Mouse (Mus musculus) MEL (cell line): Measurements from ENCODE around the gene Lrrfip2.

Source experiments
- BHLHE40 ChIP-seq: IDR thresholded peaks from 2 replicates; pipeline ENCODE4 v1.6.1; 2012; ENCODE audit warnings: low read depth, mild to moderate bottlenecking, inconsistent platforms, low read length, improper control_type of control experiment, borderline replicate concordance
- CTCF ChIP-seq, 3 experiments: IDR thresholded peaks in 2 of 3; conservative IDR thresholded peaks in 1 of 3; 2 replicates each; pipeline ENCODE4 v1.5.1; 2011 to 2012; ENCODE audit warnings: low read length in 3 of 3, low read depth in 2 of 3, mild to moderate bottlenecking in 2 of 3, improper control_type of control experiment in 1 of 3, inconsistent platforms in 1 of 3, mixed read lengths in 1 of 3, moderate library complexity in 1 of 3; ENCODE audit not compliant: control insufficient read depth in 1 of 3, insufficient read depth in 1 of 3, poor library complexity in 1 of 3, severe bottlenecking in 1 of 3
- EP300 ChIP-seq, 2 experiments: IDR thresholded peaks; 2 replicates each; pipeline ENCODE4 v1.6.1; 2011; ENCODE audit warnings: improper control_type of control experiment in 2 of 2, low read length in 2 of 2, low read depth in 1 of 2, mild to moderate bottlenecking in 1 of 2
- MAX ChIP-seq: IDR thresholded peaks from 2 replicates; pipeline ENCODE4 v1.6.1; 2011; ENCODE audit warnings: low read length, improper control_type of control experiment
- POLR2A ChIP-seq, 2 experiments: IDR thresholded peaks; 2 replicates each; pipeline ENCODE4 v1.6.1; 2011 to 2012; ENCODE audit warnings: low read length in 2 of 2, mild to moderate bottlenecking in 2 of 2, control low read depth in 1 of 2, improper control_type of control experiment in 1 of 2, low read depth in 1 of 2, moderate library complexity in 1 of 2; ENCODE audit not compliant: control insufficient read depth in 1 of 2, insufficient read depth in 1 of 2, poor library complexity in 1 of 2

DNA sequence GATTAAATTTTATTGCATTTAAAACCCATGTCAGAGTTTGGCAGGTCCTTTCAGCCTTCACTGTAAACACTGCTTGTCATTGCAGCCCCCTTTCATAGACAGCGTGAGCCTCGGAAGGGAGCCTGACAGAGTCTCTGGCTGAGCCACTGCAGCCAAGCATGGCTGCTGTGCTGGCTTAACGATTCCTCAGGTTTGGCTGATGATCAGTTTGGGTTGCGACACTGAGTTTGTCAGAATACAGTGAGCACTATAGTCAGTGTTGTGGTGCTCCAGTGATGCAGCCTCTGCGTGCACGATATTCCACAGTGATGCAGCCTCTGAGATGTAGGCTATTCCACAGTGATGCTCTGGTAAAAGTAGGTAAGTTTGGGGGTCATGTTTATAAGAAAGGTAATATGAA lies 69.5 kb downstream of the Lrrfip2 start:
- no peak for TF ChIP-seq CTCF (IDR thresholded peaks at IDR 0.05 in 2 of 3, conservative IDR thresholded peaks at IDR 0.05 in 1 of 3; ENCODE audit: control insufficient read depth in 1 of 3, insufficient read depth in 1 of 3, low read depth in 2 of 3, low read length in 3 of 3, poor library complexity in 1 of 3, severe bottlenecking in 1 of 3)
- TF ChIP-seq BHLHE40 = no peak
- no peak for TF ChIP-seq EP300 (IDR thresholded peaks at IDR 0.05; ENCODE audit: low read depth in 1 of 2, low read length in 2 of 2)
- no peak for TF ChIP-seq POLR2A (IDR thresholded peaks at IDR 0.05; ENCODE audit: control insufficient read depth in 1 of 2, insufficient read depth in 1 of 2, low read depth in 1 of 2, low read length in 2 of 2, poor library complexity in 1 of 2)
- no peak for TF ChIP-seq MAX
